Mouse (Mus musculus) monocyte, adult 2 months (primary cell): ENCODE measurements around the gene Sorcs2.

Experiments
- DNase-seq, 2 experiments: peaks; one replicate each; pipeline ENCODE4 v3.0.0; 2022; ENCODE audit warnings: low spot score in 2 of 2, low read depth in 1 of 2

The Sorcs2 gene

GRCm38 (mm10) chr5:36397837-36398282, at the start of gene Sorcs2:
Sorcs2 (minus strand) TSS chr5:36398139.
- no peak for DNase-seq

GRCm38 (mm10) chr5:36446166-36446890, 48.4 kb upstream of the Sorcs2 start:
- no peak for DNase-seq

GRCm38 (mm10) chr5:36445028-36445427, 47.1 kb upstream of the Sorcs2 start:
- no peak for DNase-seq

- no peak for DNase-seq
These were observed 46.7 kb upstream of the Sorcs2 start for GRCm38 (mm10) chr5:36444611-36445010.

- DNase-seq = no peak
These were observed 42.8 kb upstream of the Sorcs2 start for GRCm38 (mm10) chr5:36440741-36441140.

GRCm38 (mm10) chr5:36436858-36437257, 38.9 kb upstream of the Sorcs2 start:
- DNase-seq = no peak

GRCm38 (mm10) chr5:36434398-36434967, 36.5 kb upstream of the Sorcs2 start:
- DNase-seq = no peak

GRCm38 (mm10) chr5:36431711-36432110, 33.8 kb upstream of the Sorcs2 start:
- no peak for DNase-seq

GRCm38 (mm10) chr5:36429551-36429950, 31.6 kb upstream of the Sorcs2 start:
- no peak for DNase-seq

- DNase-seq = no peak
These were observed 29.9 kb upstream of the Sorcs2 start for GRCm38 (mm10) chr5:36427831-36428230.

- no peak for DNase-seq
These were observed 28.5 kb upstream of the Sorcs2 start for GRCm38 (mm10) chr5:36426404-36426803.

GRCm38 (mm10) chr5:36424676-36425075, 26.7 kb upstream of the Sorcs2 start:
- no peak for DNase-seq

GRCm38 (mm10) chr5:36422689-36423088, 24.8 kb upstream of the Sorcs2 start:
- no peak for DNase-seq

GRCm38 (mm10) chr5:36419861-36420260, 21.9 kb upstream of the Sorcs2 start:
- DNase-seq = no peak

GRCm38 (mm10) chr5:36414712-36415331, 16.9 kb upstream of the Sorcs2 start:
- DNase-seq = no peak

- DNase-seq = no peak
These were observed 775 bp upstream of the Sorcs2 start for GRCm38 (mm10) chr5:36398463-36399364.

- DNase-seq = no peak
These were observed 567 bp downstream of the Sorcs2 start for GRCm38 (mm10) chr5:36397384-36397759.

GRCm38 (mm10) chr5:36396491-36397383, 1.2 kb downstream of the Sorcs2 start:
- DNase-seq = no peak

- peak in 1 of 2 experiments; percentile 25 for DNase-seq
These were observed 1.9 kb downstream of the Sorcs2 start for GRCm38 (mm10) chr5:36396011-36396410.

- no peak for DNase-seq
These were observed 3.0 kb downstream of the Sorcs2 start for GRCm38 (mm10) chr5:36394840-36395515.
